Mouse (Mus musculus) stomach, postnatal 0 days (tissue): ENCODE measurements around the gene Clcn5.

Source experiments
- CTCF ChIP-seq: IDR thresholded peaks from 2 replicates; pipeline ENCODE4 v1.5.1; 2016; ENCODE audit warnings: antibody characterized with exemption, low read depth, mild to moderate bottlenecking, moderate library complexity
- EP300 ChIP-seq: optimal IDR thresholded peaks from 2 replicates; pipeline ENCODE3; 2016; ENCODE audit warnings: antibody characterized with exemption

GRCm38 (mm10) chrX:7260400-7261113, 58.6 kb downstream of the Clcn5 start:
- no peak for TF ChIP-seq CTCF
- no peak for TF ChIP-seq EP300
